Mouse (Mus musculus) lung, postnatal 0 days (tissue): ENCODE data around the gene Kcnq1.

ENCODE experiments used
- CTCF ChIP-seq: IDR thresholded peaks from 2 replicates; pipeline ENCODE4 v1.5.1; 2016; ENCODE audit warnings: antibody characterized with exemption, mild to moderate bottlenecking
- EP300 ChIP-seq: IDR thresholded peaks from 2 replicates; pipeline ENCODE4 v1.6.1; 2016; ENCODE audit warnings: antibody characterized with exemption, mild to moderate bottlenecking, control low read depth

DNA sequence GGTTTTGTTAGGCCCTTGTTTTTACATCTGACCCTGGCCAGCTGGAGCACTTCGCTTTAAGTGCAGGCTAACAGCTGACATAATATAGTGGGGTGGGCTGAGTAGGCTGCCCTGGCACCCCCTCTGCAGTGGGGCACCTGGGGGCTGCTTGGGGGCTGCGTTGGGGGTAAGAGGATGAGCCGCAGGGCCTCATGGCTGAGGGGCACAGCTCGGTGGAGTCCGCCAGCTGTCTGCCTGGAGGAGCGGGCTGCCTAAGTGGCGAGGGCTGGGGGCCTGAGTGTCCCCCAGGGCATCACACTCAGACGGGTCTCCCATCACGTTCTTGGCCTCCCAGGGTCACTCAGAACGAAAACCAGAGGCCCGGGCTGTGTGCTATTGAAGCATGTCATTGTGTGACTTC is 53.3 kb downstream of the Kcnq1 start:
- TF ChIP-seq CTCF (no peak), EP300 (no peak)
